Mouse (Mus musculus): ENCODE data around the gene Cacna2d4.

DNA sequence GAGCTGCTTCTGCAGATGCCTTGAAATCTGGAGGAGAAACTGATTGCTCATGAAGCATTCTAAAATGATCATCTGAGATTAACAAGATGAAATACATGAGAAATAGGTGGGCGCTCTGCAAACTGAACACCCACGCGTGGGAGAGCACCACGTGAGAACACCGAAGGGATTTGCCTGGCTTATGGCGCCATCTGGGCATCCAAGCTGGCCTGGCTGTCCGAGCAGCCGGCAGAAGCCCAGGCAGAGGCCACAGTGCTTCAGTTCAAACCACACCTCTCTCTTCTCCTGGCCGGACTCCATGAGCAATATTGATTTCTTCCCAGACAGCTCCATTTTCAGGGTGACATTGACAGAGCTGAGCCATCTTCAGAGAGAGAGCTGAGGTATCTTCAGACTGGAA is 44.4 kb downstream of the Cacna2d4 start:
- no peak for TF ChIP-seq CTCF (IDR thresholded peaks at IDR 0.05; ENCODE audit: low read depth, low read length)
- no peak for TF ChIP-seq TAL1 (conservative IDR thresholded peaks at IDR 0.05; ENCODE audit: low read depth, low read length)
- TF ChIP-seq GATA1 (IDR thresholded peaks at IDR 0.05; ENCODE audit: borderline replicate concordance, low read length), result no peak
- no peak for TF ChIP-seq POLR2AphosphoS5 (IDR thresholded peaks at IDR 0.05; ENCODE audit: insufficient replicate concordance, low read depth, low read length)

Data from G1E (cell line).